Mouse (Mus musculus) liver, embryonic 14.5 days (tissue): ENCODE data around the gene Ttll11. TPM values are rescaled to one million over a fixed set of nuclear protein-coding genes. Genes with fewer than 3 reads are reported as not detected.

Experiments used
- ATAC-seq: fragments of 200-750 bp; cut with Nextera tagmentation; 2 replicates; pipeline ENCODE4 v1.8.0; 2017; ENCODE audit warnings: moderate number of reproducible peaks, mild to moderate bottlenecking, moderate library complexity; ENCODE audit not compliant: insufficient read depth
- DNase-seq, 3 experiments: peaks; one replicate each; pipeline ENCODE4 v3.0.0-alpha.2; 2012 to 2013; ENCODE audit warnings: low read depth in 3 of 3, low spot score in 3 of 3
- H3K27ac ChIP-seq: fragments of 300-500 bp; sonication (generic); 2 replicates; pipeline ENCODE4 v1.5.1; 2014; ENCODE audit warnings: moderate library complexity, mild to moderate bottlenecking, control low read depth, inconsistent platforms
- H3K27me3 ChIP-seq: fragments of 300-500 bp; sonication (generic); 2 replicates; pipeline ENCODE4 v1.6.1; 2014; ENCODE audit warnings: mild to moderate bottlenecking, low read length, moderate library complexity; ENCODE audit not compliant: control insufficient read depth, insufficient read depth
- H3K36me3 ChIP-seq: fragments of 300-500 bp; sonication (generic); replicated peaks from 2 replicates; pipeline ENCODE4 v1.6.1; 2014; ENCODE audit warnings: low read depth; ENCODE audit not compliant: control insufficient read depth, insufficient read depth
- H3K4me1 ChIP-seq, 2 experiments: fragments of 200-500 bp in 1 of 2; fragments of 300-500 bp in 1 of 2; sonication (generic) in 1 of 2; replicated peaks; 2 replicates each; pipeline ENCODE4 v1.6.1; 2012 to 2014; ENCODE audit warnings: antibody characterized with exemption in 1 of 2, inconsistent platforms in 1 of 2, low read length in 1 of 2; ENCODE audit not compliant: control insufficient read depth in 2 of 2, insufficient read depth in 2 of 2
- H3K4me2 ChIP-seq: fragments of 300-500 bp; sonication (generic); 2 replicates; pipeline ENCODE4 v1.6.1; 2014; ENCODE audit warnings: low read depth, mild to moderate bottlenecking, control low read depth, moderate library complexity
- H3K4me3 ChIP-seq, 2 experiments: fragments of 200-500 bp in 1 of 2; fragments of 300-500 bp in 1 of 2; sonication (generic) in 1 of 2; 2 replicates each; pipeline ENCODE4 v1.5.1; 2012 to 2014; ENCODE audit warnings: low read depth in 2 of 2, low read length in 2 of 2, mild to moderate bottlenecking in 2 of 2, control low read depth in 1 of 2, inconsistent platforms in 1 of 2, moderate library complexity in 1 of 2; ENCODE audit not compliant: insufficient read depth in 1 of 2
- H3K9ac ChIP-seq: fragments of 300-500 bp; sonication (generic); replicated peaks from 2 replicates; pipeline ENCODE4 v1.6.1; 2014; ENCODE audit warnings: mild to moderate bottlenecking, control low read depth, moderate library complexity
- H3K9me3 ChIP-seq: fragments of 300-500 bp; sonication (generic); 2 replicates; pipeline ENCODE4 v1.6.1; 2016; ENCODE audit warnings: low read length, mixed read lengths; ENCODE audit not compliant: control insufficient read depth
- CTCF ChIP-seq: IDR thresholded peaks from 2 replicates; pipeline ENCODE4 v1.5.1; 2016; ENCODE audit warnings: antibody characterized with exemption, low read depth, control low read depth
- EP300 ChIP-seq: IDR thresholded peaks from 2 replicates; pipeline ENCODE4 v1.6.1; 2016; ENCODE audit warnings: antibody characterized with exemption, low read depth
- WGBS: fragments of 180-500 bp; shearing (Covaris S2); extraction: QIAGEN DNeasy Blood & Tissue Kit; methylation state at CpG from one replicate; pipeline ENCODE4 v1.1.7; 2014; ENCODE audit not compliant: insufficient replicate concordance; 5-methylcytosine and 5-hydroxymethylcytosine counted together
- polyA plus RNA-seq, 2 experiments: library from polyadenylated mRNA; depleted of rRNA in 1 of 2; stranded (reverse) in 1 of 2; unstranded in 1 of 2; fragments of >200 nt; fragmentation: Nextera tagmentation in 1 of 2; extraction: Ambion mirVana in 1 of 2; gene quantifications; 2 replicates each; pipeline versions ENCODE4 v1.2.1 to v1.2.3; 2012 to 2014

Gene Ttll11
- polyA plus RNA-seq, 2 experiments = 0.42 to 0.83 TPM

GRCm38 (mm10) chr2:35998416-35998815 is 18.7 kb upstream of the Ttll11 start:
- no peak overlapping the region for H3K27ac ChIP-seq
- ATAC-seq (no peak), DNase-seq (no peak)
- H3K4me3 ChIP-seq = no peak overlapping the region
- H3K27me3 ChIP-seq = no peaks in the 10 kb centered on the region
- no peaks in the 10 kb centered on the region for H3K9me3 ChIP-seq
- TF ChIP-seq CTCF = no peak
- no peak for TF ChIP-seq EP300
- H3K9ac ChIP-seq = no peak overlapping the region
- WGBS = 62% methylated on average over 5 of the region's 5 CpGs
- H3K36me3 ChIP-seq = no peaks in the 10 kb centered on the region
- H3K4me2 ChIP-seq = no peak overlapping the region
- H3K4me1 ChIP-seq = no peaks in the 10 kb centered on the region

DNA sequence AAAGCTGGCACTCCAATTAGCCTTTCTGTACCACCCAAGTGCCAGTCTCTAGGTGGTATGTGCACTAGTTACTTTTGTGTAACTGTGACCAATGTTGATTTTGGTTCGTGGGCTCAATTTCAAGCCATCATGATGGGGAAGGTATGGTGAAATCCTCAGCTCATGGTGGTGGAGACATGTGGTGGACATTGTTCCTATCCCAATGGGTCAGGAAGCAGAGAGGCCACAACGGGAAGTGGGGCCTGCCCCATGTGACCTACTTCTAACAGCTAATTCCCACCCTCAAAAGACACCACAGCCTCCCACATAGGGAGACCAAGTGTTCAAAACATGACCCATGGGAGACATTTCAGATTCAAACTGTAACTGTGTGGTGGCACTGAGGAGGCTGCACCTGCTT is 17.0 kb upstream of the Ttll11 start:
- TF ChIP-seq CTCF (no peak), EP300 (no peak)
- Histone ChIP-seq H3K4me2 (no peak overlapping the region), H3K36me3 (no peaks in the 10 kb centered on the region), H3K4me3 (no peak overlapping the region), H3K4me1 (no peaks in the 10 kb centered on the region), H3K27me3 (no peaks in the 10 kb centered on the region), H3K27ac (no peak overlapping the region), H3K9ac (no peak overlapping the region), H3K9me3 (no peaks in the 10 kb centered on the region)
- DNase-seq (no peak), ATAC-seq (no peak)
- WGBS = 41% methylated on average over 2 of the region's 2 CpGs

DNA sequence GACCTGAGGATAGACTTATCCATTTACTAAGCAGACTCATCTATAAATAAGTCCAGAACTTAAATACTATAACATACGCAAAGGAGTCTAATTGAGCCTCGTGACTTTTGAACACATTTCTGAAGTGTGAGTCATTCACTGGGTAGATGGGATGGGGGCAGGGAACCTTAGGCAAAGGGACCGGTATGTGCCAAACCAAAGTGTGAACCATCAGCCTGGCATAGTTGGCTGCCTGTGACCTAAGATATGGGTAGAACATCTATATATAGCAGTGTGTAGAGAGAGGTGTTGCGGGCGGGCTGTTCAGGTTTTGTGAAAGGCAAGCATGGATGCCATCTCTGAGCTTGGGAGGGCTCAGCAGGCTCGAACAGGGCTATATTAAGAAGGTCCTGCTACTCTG is 14.6 kb upstream of the Ttll11 start:
- Histone ChIP-seq H3K4me1 (no peaks in the 10 kb centered on the region), H3K4me3 (no peak overlapping the region), H3K36me3 (no peaks in the 10 kb centered on the region), H3K9ac (no peak overlapping the region), H3K27ac (no peak overlapping the region), H3K4me2 (no peak overlapping the region), H3K27me3 (no peaks in the 10 kb centered on the region), H3K9me3 (no peaks in the 10 kb centered on the region)
- TF ChIP-seq CTCF = no peak
- TF ChIP-seq EP300 = no peak
- ATAC-seq (no peak), DNase-seq (no peak)
- 60% methylated on average over 6 of the region's 6 CpGs for WGBS

DNA sequence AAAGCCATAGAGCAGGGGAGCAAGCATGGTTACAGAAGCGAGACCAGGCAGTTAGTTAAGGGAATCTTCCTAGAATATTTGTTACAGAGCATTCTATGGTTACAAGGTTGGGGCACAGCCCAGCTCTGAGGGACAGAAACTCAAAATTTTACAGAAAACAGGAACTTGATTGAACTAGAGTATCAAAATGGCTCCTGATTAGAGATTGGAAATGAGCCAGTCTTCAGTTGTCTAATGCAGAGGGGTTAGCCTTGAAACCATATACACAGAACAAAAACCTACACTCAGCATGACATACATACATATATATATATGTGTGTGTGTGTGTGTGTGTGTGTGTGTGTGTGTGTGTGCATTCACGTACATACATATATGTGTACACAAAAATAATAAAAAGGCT is 13.8 kb upstream of the Ttll11 start:
- Histone ChIP-seq H3K27me3 (no peaks in the 10 kb centered on the region), H3K36me3 (no peaks in the 10 kb centered on the region), H3K4me3 (no peak overlapping the region), H3K9me3 (no peaks in the 10 kb centered on the region), H3K9ac (no peak overlapping the region), H3K4me2 (no peak overlapping the region), H3K4me1 (no peaks in the 10 kb centered on the region), H3K27ac (no peak overlapping the region)
- TF ChIP-seq EP300 (no peak), CTCF (no peak)
- ATAC-seq (no peak), DNase-seq (no peak)
- WGBS = 54% methylated on average over 2 of the region's 2 CpGs

- no peak overlapping the region for H3K9ac ChIP-seq
- H3K36me3 ChIP-seq = no peaks in the 10 kb centered on the region
- H3K4me3 ChIP-seq = no peak overlapping the region
- H3K27ac ChIP-seq = no peak overlapping the region
- no peak for TF ChIP-seq EP300
- TF ChIP-seq CTCF = no peak
- peaks cover 4% of the 10 kb centered on the region; the same call in 1 of the 2 replicates for H3K27me3 ChIP-seq
- no peaks in the 10 kb centered on the region for H3K9me3 ChIP-seq
- H3K4me1 ChIP-seq = no peaks in the 10 kb centered on the region
- 52% methylated on average over 3 of the region's 3 CpGs for WGBS
- ATAC-seq (no peak), DNase-seq (no peak)
- H3K4me2 ChIP-seq = no peak overlapping the region
Observed at GRCm38 (mm10) chr2:35992259-35992658, 12.5 kb upstream of the Ttll11 start.
